Mouse (Mus musculus): Measurements from ENCODE around the gene Vipr1.
"Not testable (repeated sequence)": the region's sequence is repeated elsewhere in the genome, so short reads cannot be mapped to it uniquely, and the experiment has no call there.

Vipr1 gene

GRCm38 (mm10) chr9:121642401-121643181 lies at the start of gene Vipr1:
Gene Vipr1 (plus strand): TSS chr9:121642716.
- peak; percentile 84 to 85 for DNase-seq (ENCODE audit: low spot score in 2 of 2)

DNA sequence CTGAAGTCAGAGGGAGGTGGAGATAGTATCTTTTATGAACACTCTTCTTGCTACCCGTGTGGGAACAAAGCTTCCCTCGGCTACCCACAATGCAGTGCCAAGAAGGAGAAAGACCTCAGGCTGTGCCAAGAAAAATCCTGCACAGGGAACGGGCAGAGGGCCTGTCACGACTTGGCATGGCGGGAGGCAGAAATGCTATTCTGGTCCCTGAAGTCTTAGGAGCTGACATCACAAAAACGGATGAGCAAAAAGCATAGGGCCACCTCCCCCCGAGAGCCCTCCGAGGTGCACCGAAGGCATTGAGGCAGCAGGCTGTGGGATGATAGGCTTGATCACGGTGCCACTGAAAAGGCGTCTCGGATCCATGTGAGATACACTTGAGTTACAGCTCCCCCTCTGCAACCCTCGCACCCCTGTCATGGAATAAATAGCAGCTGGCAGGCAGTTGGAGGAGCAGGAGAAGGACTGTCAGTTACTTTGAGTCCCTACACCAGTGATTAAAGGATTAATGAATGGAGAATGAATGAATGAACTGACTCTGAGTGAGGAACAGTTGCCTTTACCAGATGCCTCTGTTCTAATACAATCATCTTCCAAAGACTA lies 49.5 kb upstream of the Vipr1 start:
- DNase-seq (ENCODE audit: low spot score in 2 of 2), result peak in 1 of 2 experiments; percentile 55

GRCm38 (mm10) chr9:121593768-121594167 lies 48.7 kb upstream of the Vipr1 start:
- not testable (repeated sequence) for DNase-seq (ENCODE audit: low spot score in 2 of 2)

GRCm38 (mm10) chr9:121594771-121595170 lies 47.7 kb upstream of the Vipr1 start:
- DNase-seq (ENCODE audit: low spot score in 2 of 2), result no peak

GRCm38 (mm10) chr9:121598106-121598505 lies 44.4 kb upstream of the Vipr1 start:
- DNase-seq (ENCODE audit: low spot score in 2 of 2), result no peak

DNA sequence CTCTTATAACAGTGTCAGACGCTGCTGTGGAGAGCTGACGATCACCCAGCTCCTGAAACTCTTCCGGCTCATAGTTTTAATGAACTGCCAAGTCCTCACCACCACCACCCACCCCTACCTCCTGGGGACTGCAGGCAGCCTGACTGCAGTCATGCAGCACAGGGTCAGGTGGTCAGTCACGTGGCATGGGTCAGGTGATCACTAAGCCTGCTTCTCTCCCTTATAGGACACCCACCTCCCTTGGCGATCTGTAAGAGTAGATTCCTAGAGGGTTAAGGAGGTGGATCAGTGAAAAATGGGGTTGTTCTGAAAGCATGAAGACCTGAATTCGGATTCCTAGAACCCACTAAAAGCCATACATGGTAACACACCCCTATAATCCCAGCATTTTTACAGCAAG lies 43.0 kb upstream of the Vipr1 start:
- DNase-seq (ENCODE audit: low spot score in 2 of 2), result peak in 1 of 2 experiments; percentile 23

DNA sequence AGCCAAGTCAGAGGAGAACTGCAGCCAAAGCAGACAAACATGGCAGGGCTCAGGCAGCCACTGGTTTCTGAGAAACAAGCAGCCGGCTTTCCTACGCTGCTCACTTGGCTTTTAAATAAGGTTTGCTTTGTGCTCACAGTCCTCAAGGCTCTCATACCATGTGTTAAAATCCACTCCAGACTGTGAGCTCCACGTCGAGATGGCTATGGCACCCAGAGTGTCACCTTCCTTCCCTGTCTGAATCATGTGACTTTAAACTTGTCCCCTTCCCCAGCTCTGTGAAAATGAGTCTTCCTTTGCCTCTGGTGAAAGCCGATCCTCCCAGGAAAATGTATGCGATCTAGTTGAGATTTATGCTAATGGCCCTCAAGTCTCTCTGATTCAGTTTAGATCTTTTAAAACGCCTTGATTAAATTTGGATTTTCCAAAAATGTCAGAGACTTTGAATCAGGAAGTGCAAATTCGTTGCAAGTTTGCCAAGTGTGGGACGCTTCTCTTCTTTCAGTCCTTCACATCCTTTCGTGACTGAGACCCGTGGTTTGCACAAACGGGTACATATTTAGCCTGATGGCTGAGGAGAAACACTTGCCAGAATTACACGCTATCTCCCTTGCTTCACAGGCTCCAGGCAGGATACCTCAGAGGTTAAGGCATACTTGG lies 42.2 kb upstream of the Vipr1 start:
- DNase-seq (ENCODE audit: low spot score in 2 of 2), result peak; percentile 44 to 73

GRCm38 (mm10) chr9:121600861-121601427 lies 41.6 kb upstream of the Vipr1 start:
- DNase-seq (ENCODE audit: low spot score in 2 of 2), result peak; percentile 57 to 67

- DNase-seq (ENCODE audit: low spot score in 2 of 2), result no peak
Measured at GRCm38 (mm10) chr9:121602381-121602780, 40.1 kb upstream of the Vipr1 start.

DNA sequence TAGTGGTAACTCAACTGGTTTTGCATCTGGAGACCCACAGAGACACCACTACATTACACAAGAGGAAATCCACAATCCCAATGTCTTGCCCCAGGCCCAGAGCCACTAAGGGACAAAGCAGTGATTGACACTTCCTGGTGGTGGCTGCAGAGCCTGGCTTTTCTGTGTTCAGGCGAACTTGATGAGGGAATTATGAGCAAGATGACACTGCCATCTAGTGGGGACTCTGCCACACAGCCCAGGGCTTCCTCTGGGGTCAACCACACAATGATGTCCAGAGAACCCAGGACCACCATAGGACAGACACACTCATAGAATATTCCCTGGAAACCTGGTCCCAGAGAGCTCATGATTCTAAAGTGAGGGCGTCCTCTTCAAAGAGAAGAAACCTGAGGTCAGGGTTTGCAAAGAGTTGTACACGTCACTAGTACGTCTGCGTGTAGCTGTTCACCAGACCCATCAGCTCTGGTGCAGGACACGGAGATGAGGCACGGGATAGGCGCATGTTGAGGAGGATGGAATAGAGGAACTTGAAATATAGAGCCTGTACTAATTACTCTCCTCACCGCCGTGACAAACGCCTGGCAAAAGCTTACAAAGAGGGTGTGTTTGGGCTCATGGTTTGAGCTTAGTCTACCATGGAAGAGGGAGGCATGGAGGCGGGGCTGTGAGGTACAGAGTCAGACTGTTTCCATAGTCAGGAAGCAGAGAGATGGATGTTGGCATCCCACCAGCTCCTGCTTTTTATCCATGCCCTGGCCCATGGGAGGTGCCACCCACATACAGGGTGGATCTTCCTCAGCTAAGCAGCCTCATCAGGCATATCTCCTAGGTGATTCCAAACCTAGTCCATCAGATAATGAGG lies 36.9 kb upstream of the Vipr1 start:
- peak; percentile 43 to 63 for DNase-seq (ENCODE audit: low spot score in 2 of 2)

DNA sequence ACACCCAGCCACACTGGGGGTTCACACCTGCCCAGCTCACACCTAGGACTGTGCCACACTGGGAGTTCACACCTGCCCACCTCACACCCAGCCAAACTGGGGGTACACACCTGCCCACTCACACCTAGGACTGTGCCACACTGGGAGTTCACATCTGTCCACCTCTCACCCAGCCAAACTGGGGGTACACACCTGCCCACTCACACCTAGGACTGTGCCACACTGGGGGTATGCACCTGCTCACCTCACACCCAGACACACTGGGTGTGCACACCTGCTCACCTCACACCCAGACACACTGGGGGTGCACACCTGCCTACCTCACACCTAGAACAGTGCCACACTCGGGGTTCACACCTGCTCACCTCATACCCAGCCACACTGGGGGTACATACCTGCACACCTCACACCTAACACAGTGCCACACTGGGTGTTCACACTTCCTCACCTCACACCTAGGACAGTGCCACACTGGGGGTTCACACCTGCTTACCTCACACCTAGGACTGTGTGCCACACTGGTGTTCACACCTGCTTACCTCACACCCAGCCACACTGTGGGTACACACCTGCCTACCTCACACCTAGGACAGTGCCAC lies 35.9 kb upstream of the Vipr1 start:
- no peak for DNase-seq (ENCODE audit: low spot score in 2 of 2)

- no peak for DNase-seq (ENCODE audit: low spot score in 2 of 2)
Measured at GRCm38 (mm10) chr9:121609381-121609780, 33.1 kb upstream of the Vipr1 start.

DNA sequence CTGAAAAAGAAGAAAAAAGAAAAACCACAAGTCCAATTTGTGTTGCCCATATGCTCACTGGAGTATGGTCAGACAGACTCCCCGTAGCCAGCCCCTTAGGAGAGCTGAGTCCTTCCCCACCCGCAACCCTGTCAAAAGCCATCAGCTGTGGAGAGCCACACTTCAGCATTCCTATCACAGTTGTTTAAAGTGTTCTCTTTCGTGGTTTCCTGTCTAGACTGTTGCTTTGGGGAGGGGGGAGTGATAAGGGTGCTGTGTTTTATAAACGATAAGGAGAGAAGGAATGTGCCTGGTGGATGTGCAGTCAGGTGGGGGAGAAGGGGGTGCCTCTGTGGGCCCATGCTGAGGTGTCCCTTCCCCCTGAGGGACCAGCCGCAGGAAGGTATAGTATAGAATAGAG lies 29.3 kb upstream of the Vipr1 start:
- DNase-seq (ENCODE audit: low spot score in 2 of 2), result no peak

- DNase-seq (ENCODE audit: low spot score in 2 of 2), result no peak
Measured at GRCm38 (mm10) chr9:121614241-121614757, 28.2 kb upstream of the Vipr1 start.

GRCm38 (mm10) chr9:121616471-121616870 lies 26.0 kb upstream of the Vipr1 start:
- DNase-seq (ENCODE audit: low spot score in 2 of 2), result no peak

DNA sequence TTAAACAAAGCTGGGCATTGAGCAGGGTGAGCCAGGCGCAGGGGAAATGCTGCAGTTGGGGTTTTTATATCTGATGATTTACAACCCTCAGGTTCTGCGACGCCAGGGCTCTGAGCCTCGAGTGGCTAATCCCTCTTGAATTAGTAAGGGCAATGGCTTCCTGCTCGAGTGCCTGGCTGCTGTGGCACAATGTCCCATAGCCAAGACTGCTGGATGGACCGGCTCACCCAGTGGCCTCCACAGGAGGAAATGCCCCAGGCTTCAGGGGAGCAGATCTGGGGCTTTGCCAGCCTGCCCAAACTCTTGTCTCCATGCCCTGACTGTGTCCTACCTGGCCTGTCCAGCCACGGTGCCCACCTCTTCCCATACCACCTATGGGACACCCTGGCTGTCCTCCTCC lies 23.1 kb upstream of the Vipr1 start:
- no peak for DNase-seq (ENCODE audit: low spot score in 2 of 2)

- DNase-seq (ENCODE audit: low spot score in 2 of 2), result no peak
Measured at GRCm38 (mm10) chr9:121623235-121623634, 19.3 kb upstream of the Vipr1 start.

DNA sequence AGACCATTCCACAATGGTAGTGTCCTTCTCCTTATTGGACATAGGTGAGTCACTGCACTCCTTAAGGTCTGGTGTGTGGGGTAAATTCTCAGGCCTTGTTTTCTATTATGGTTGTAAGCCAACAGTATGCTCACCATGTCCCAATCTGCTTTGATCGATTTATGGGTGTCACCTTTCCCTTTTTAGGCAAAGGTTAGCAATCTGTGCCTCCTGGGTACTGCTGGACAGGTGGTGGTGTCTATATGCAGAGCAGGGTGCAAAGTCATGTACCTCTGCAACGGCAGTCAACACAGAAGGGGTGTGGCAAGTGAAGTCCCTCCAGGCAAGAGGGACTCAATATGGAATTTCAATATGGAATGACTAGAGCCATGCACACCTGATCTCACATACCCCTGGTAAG lies 17.6 kb upstream of the Vipr1 start:
- DNase-seq (ENCODE audit: low spot score in 2 of 2), result no peak

GRCm38 (mm10) chr9:121630627-121631026 lies 11.9 kb upstream of the Vipr1 start:
- DNase-seq (ENCODE audit: low spot score in 2 of 2), result no peak

DNA sequence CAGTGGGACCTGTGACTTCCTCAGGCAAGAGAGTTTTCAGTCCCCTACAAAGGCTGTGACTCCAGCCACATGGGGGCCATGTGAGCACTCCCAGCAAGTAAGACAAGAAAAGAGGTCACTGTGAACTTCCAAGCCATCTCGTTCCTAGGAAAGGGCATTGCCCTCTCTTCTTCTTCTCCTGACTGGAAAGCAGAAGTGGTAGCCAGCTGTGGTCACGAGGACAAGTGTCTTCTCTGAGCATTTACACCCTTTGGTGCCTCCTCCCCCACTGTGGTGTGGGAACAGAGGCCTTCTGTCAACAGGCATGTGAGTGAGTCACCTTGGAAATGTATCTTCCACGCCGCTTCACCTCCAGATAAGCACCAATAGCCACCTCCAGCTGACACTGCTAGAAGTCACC lies 10.6 kb upstream of the Vipr1 start:
- DNase-seq (ENCODE audit: low spot score in 2 of 2), result no peak

- no peak for DNase-seq (ENCODE audit: low spot score in 2 of 2)
Measured at GRCm38 (mm10) chr9:121632891-121633290, 9.6 kb upstream of the Vipr1 start.
